Mouse (Mus musculus) CD4-positive, CD25-positive, alpha-beta regulatory T cell, adult 2 months (primary cell): Measurements from ENCODE around the gene 9130213A22Rik.

Experiments
- DNase-seq: peaks from one replicate; pipeline ENCODE4 v3.0.0-alpha.2; 2012; ENCODE audit warnings: low read depth, low spot score

The 9130213A22Rik gene

GRCm38 (mm10) chr11:69106842-69107241, 15.5 kb downstream of the 9130213A22Rik start:
- DNase-seq: no peak

GRCm38 (mm10) chr11:69106299-69106698, 16.1 kb downstream of the 9130213A22Rik start:
- no peak for DNase-seq

GRCm38 (mm10) chr11:69105796-69106195, 16.6 kb downstream of the 9130213A22Rik start:
- no peak for DNase-seq

GRCm38 (mm10) chr11:69105227-69105626, 17.2 kb downstream of the 9130213A22Rik start:
- no peak for DNase-seq

GRCm38 (mm10) chr11:69104487-69104886, 17.9 kb downstream of the 9130213A22Rik start:
- no peak for DNase-seq

- peak; percentile 4 for DNase-seq
Measured at GRCm38 (mm10) chr11:69103531-69104435, 18.6 kb downstream of the 9130213A22Rik start.

GRCm38 (mm10) chr11:69103121-69103520, 19.3 kb downstream of the 9130213A22Rik start:
- DNase-seq: no peak

GRCm38 (mm10) chr11:69102403-69102725, 20.0 kb downstream of the 9130213A22Rik start:
- DNase-seq: peak; percentile 11

- peak; percentile 12 for DNase-seq
Measured at GRCm38 (mm10) chr11:69101604-69102402, 20.6 kb downstream of the 9130213A22Rik start.

GRCm38 (mm10) chr11:69100639-69101360, 21.6 kb downstream of the 9130213A22Rik start:
- no peak for DNase-seq

GRCm38 (mm10) chr11:69099915-69100345, 22.5 kb downstream of the 9130213A22Rik start:
- DNase-seq: peak; percentile 97

GRCm38 (mm10) chr11:69099177-69099914, 23.0 kb downstream of the 9130213A22Rik start:
- no peak for DNase-seq

GRCm38 (mm10) chr11:69098762-69099091, 23.7 kb downstream of the 9130213A22Rik start:
- peak; percentile 96 for DNase-seq

- peak; percentile 82 for DNase-seq
Measured at GRCm38 (mm10) chr11:69098039-69098761, 24.2 kb downstream of the 9130213A22Rik start.

GRCm38 (mm10) chr11:69096987-69097900, 25.1 kb downstream of the 9130213A22Rik start:
- peak; percentile 93 for DNase-seq

- no peak for DNase-seq
Measured at GRCm38 (mm10) chr11:69096360-69096986, 25.9 kb downstream of the 9130213A22Rik start.

- peak; percentile 83 for DNase-seq
Measured at GRCm38 (mm10) chr11:69095511-69096231, 26.7 kb downstream of the 9130213A22Rik start.

GRCm38 (mm10) chr11:69094697-69095429, 27.5 kb downstream of the 9130213A22Rik start, which contains the start of gene Per1:
Gene Per1 (plus strand): TSS chr11:69095217.
- peak; percentile 99 for DNase-seq
